Mouse (Mus musculus) forebrain, embryonic 14.5 days (tissue): Measurements from ENCODE around the gene Mup20. TPM values are rescaled to one million over a fixed set of nuclear protein-coding genes. Genes with fewer than 3 reads are reported as not detected.
"Not testable (repeated sequence)": the region's sequence is repeated elsewhere in the genome, so short reads cannot be mapped to it uniquely, and the experiment has no call there.

Source experiments
- ATAC-seq: fragments of 200-750 bp; cut with Nextera tagmentation; 2 replicates; pipeline ENCODE4 v1.8.0; 2017; ENCODE audit warnings: mild to moderate bottlenecking, moderate library complexity
- DNase-seq: peaks from one replicate; pipeline ENCODE4 v3.0.0-alpha.2; 2015; ENCODE audit warnings: low spot score
- H3K27ac ChIP-seq: fragments of 300-500 bp; sonication (generic); 2 replicates; pipeline ENCODE4 v1.5.1; 2014; ENCODE audit warnings: low read depth, mild to moderate bottlenecking, control low read depth, low read length, moderate library complexity
- H3K27me3 ChIP-seq: fragments of 300-500 bp; sonication (generic); replicated peaks from 2 replicates; pipeline ENCODE4 v1.6.1; 2014; ENCODE audit warnings: low read length, control low read depth, mixed read lengths; ENCODE audit not compliant: control insufficient read depth, insufficient read depth
- H3K36me3 ChIP-seq: fragments of 300-500 bp; sonication (generic); 2 replicates; pipeline ENCODE4 v1.6.1; 2014; ENCODE audit warnings: low read length, control low read depth; ENCODE audit not compliant: control insufficient read depth, insufficient read depth
- H3K4me1 ChIP-seq: fragments of 300-500 bp; sonication (generic); 2 replicates; pipeline ENCODE4 v1.6.1; 2014; ENCODE audit warnings: antibody characterized with exemption, low read length, control low read depth; ENCODE audit not compliant: control insufficient read depth, insufficient read depth
- H3K4me2 ChIP-seq: fragments of 300-500 bp; sonication (generic); 2 replicates; pipeline ENCODE4 v1.6.1; 2014; ENCODE audit warnings: mild to moderate bottlenecking, control low read depth, low read length
- H3K4me3 ChIP-seq: fragments of 300-500 bp; sonication (generic); 2 replicates; pipeline ENCODE4 v1.5.1; 2014; ENCODE audit warnings: low read depth, low read length, control low read depth
- H3K9ac ChIP-seq: fragments of 300-500 bp; sonication (generic); 2 replicates; pipeline ENCODE4 v1.6.1; 2014; ENCODE audit warnings: mild to moderate bottlenecking, low read length, control low read depth, moderate library complexity
- H3K9me3 ChIP-seq: fragments of 300-500 bp; sonication (generic); replicated peaks from 2 replicates; pipeline ENCODE4 v1.6.1; 2016; ENCODE audit warnings: low read length, control low read depth, mixed read lengths; ENCODE audit not compliant: control insufficient read depth
- whole genome bisulfite sequencing: fragments of 180-500 bp; shearing (Covaris S2); extraction: QIAGEN DNeasy Blood & Tissue Kit; methylation state at CpG from one replicate; pipeline ENCODE4 v1.1.7; 2014; 5-methylcytosine and 5-hydroxymethylcytosine counted together
- polyA plus RNA-seq: library from polyadenylated mRNA; unstranded; fragments of >200 nt; fragmentation: Nextera tagmentation; extraction: Ambion mirVana; gene quantifications from 2 replicates; pipeline ENCODE4 v1.2.1, GENCODE M21; 2014

Gene Mup20
- polyA plus RNA-seq, 1 experiment from 2014 or later: not detected

DNA sequence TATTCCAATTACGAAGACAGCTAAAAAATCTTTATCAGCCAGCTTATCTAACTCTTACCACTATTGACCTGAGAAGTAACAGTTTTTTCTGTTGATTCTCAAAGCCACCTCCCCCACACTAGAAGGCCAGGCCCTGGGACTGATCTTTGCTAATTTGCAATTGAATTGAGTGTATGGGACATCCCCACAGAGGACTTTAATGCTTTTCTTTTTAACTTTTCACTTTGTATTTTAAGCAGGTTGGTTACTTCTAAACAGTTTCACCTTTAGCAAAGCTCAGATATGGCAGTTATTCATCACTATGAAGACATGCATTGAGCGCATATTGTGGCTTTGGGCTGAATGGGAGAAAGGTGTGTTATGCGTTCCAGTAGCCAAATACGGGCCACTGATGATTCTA lies 30.3 kb downstream of the Mup20 start:
- no peak for ATAC-seq
- Histone ChIP-seq H3K4me2 (no peak overlapping the region), H3K27me3 (no peaks in the 10 kb centered on the region), H3K4me1 (no peaks in the 10 kb centered on the region), H3K4me3 (no peak overlapping the region), H3K27ac (no peak overlapping the region), H3K9me3 (no peaks in the 10 kb centered on the region), H3K9ac (no peak overlapping the region), H3K36me3 (no peaks in the 10 kb centered on the region)
- 92% methylated on average over 4 of the region's 4 CpGs for WGBS
- DNase-seq: no peak

DNA sequence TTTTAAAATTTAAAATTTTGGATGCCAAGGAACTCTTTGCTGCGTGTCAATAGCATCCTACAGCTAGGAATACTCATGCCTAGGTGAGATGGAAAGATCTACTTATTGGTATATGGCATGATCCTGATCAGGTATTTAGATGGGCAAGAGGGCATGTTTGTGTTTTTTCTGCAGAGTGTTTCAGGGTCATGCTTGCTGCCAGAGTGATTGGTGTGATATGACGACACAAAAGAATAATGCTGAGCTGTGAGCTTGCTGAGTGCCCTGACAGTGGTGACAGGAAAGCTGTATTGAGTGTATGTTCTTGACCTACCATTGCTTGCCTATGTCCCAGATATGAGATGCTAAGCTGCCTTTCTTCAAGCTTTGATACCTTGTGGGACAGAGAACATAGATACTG lies 30.8 kb downstream of the Mup20 start:
- WGBS: 88% methylated on average over 2 of the region's 2 CpGs
- no peak for ATAC-seq

DNA sequence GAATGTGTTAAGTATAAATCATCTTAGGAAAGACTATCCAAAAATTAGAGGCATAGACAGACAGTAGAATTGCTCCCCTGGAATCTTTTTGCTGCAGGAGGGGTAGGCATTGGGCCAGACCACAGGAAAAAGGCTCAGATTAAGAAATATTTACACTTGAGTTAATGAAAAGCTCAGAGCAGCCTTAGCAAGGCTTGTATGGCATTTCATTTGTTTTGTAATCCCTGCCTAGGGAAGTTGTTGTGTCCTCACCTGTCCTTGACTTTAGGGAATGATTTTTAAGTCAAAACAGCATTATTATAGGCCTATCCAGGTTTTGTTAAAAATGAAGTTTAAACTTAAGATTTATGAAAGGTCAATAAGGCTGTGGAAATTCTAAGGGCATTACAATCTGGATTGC lies 33.4 kb downstream of the Mup20 start:
- not testable (repeated sequence) for H3K27me3 ChIP-seq, H3K27ac ChIP-seq, H3K9me3 ChIP-seq, DNase-seq, ATAC-seq, H3K36me3 ChIP-seq, H3K4me3 ChIP-seq, H3K4me1 ChIP-seq, H3K9ac ChIP-seq, H3K4me2 ChIP-seq

More for the DNA sequence above, 30.8 kb downstream of the Mup20 start:
- Histone ChIP-seq H3K9ac (no peak overlapping the region), H3K4me1 (no peaks in the 10 kb centered on the region), H3K36me3 (no peaks in the 10 kb centered on the region), H3K27me3 (no peaks in the 10 kb centered on the region), H3K9me3 (no peaks in the 10 kb centered on the region), H3K4me2 (no peak overlapping the region), H3K27ac (no peak overlapping the region), H3K4me3 (no peak overlapping the region)
- DNase-seq: no peak

Other genes with a start within 250 kb of the Mup20 start
- gene Mup5, start 218.9 kb downstream of the Mup20 start, polyA plus RNA-seq: not detected in 2 replicates
- not detected in 2 replicates for gene Mup3, start 33.2 kb upstream of the Mup20 start, polyA plus RNA-seq
- not detected in 2 replicates for gene Mup21, start 96.7 kb upstream of the Mup20 start, polyA plus RNA-seq
- 17.7 and 20.2 TPM in 2 replicates for gene Zfp37, start 176.9 kb upstream of the Mup20 start, polyA plus RNA-seq
- 4.0 and 7.2 TPM in 2 replicates for gene Slc31a2, start 208.4 kb upstream of the Mup20 start, polyA plus RNA-seq